Mouse (Mus musculus) heart, postnatal 0 days (tissue): Measurements from ENCODE around the gene Adamts1. TPM values are rescaled to one million over a fixed set of nuclear protein-coding genes. Genes with fewer than 3 reads are reported as not detected.
A peak's percentile ranks its signal among the peaks of the same experiment; 100 is the strongest.

Experiments used
- ATAC-seq: fragments of 200-750 bp; cut with Nextera tagmentation; 2 replicates; pipeline ENCODE4 v1.8.0; 2017; ENCODE audit warnings: low read depth, moderate number of reproducible peaks, moderate library complexity; ENCODE audit not compliant: insufficient read depth
- DNase-seq: peaks from one replicate; pipeline ENCODE4 v3.0.0-alpha.2; 2016; ENCODE audit warnings: low spot score
- H3K27ac ChIP-seq: fragments of 300-500 bp; sonication (generic); 2 replicates; pipeline ENCODE4 v1.5.1; 2014; ENCODE audit warnings: low read depth, mild to moderate bottlenecking
- H3K27me3 ChIP-seq: fragments of 300-500 bp; sonication (generic); 2 replicates; pipeline ENCODE4 v1.6.1; 2014; ENCODE audit warnings: low read length, mixed read lengths; ENCODE audit not compliant: control insufficient read depth, insufficient read depth
- H3K36me3 ChIP-seq: fragments of 300-500 bp; sonication (generic); replicated peaks from 2 replicates; pipeline ENCODE4 v1.6.1; 2014; ENCODE audit warnings: low read length, mixed read lengths; ENCODE audit not compliant: control insufficient read depth, insufficient read depth
- H3K4me1 ChIP-seq: fragments of 300-500 bp; sonication (generic); 2 replicates; pipeline ENCODE4 v1.6.1; 2014; ENCODE audit warnings: antibody characterized with exemption; ENCODE audit not compliant: control insufficient read depth, insufficient read depth
- H3K4me2 ChIP-seq: fragments of 300-500 bp; sonication (generic); 2 replicates; pipeline ENCODE4 v1.6.1; 2014; ENCODE audit warnings: low read depth, mild to moderate bottlenecking, low read length, moderate library complexity
- H3K4me3 ChIP-seq: fragments of 300-500 bp; sonication (generic); 2 replicates; pipeline ENCODE4 v1.5.1; 2014; ENCODE audit warnings: low read depth, low read length
- H3K9ac ChIP-seq: fragments of 300-500 bp; sonication (generic); replicated peaks from 2 replicates; pipeline ENCODE4 v1.6.1; 2014; ENCODE audit warnings: low read depth, low read length, mixed read lengths
- H3K9me3 ChIP-seq: fragments of 300-500 bp; sonication (generic); replicated peaks from 2 replicates; pipeline ENCODE4 v1.6.1; 2016; ENCODE audit warnings: low read length; ENCODE audit not compliant: control insufficient read depth
- CTCF ChIP-seq: IDR thresholded peaks from 2 replicates; pipeline ENCODE4 v1.5.1; 2016; ENCODE audit warnings: antibody characterized with exemption, control low read depth, low read depth
- EP300 ChIP-seq: IDR thresholded peaks from 2 replicates; pipeline ENCODE4 v1.6.1; 2016; ENCODE audit warnings: antibody characterized with exemption, low read depth
- WGBS: fragments of 180-500 bp; shearing (Covaris S2); extraction: QIAGEN DNeasy Blood & Tissue Kit; methylation state at CpG from one replicate; pipeline ENCODE4 v1.1.7; 2014; 5-methylcytosine and 5-hydroxymethylcytosine counted together
- polyA plus RNA-seq: library from polyadenylated mRNA; unstranded; fragments of >200 nt; fragmentation: Nextera tagmentation; extraction: Ambion mirVana; gene quantifications from 2 replicates; pipeline ENCODE4 v1.2.1, GENCODE M21; 2015
- total RNA-seq: library from RNA; depleted of rRNA; stranded (reverse); fragments of >200 nt; gene quantifications from 2 replicates; pipeline ENCODE4 v1.2.3, GENCODE M21; 2014; ENCODE audit warnings: low replicate concordance; rRNA removed

The Adamts1 gene
- total RNA-seq: 93.8 and 100 TPM in 2 replicates
- 19.9 TPM in 2 replicates for polyA plus RNA-seq

- ATAC-seq: peak; percentile 82
- peak within 1 kb of the TSS; percentile 72 for H3K4me3 ChIP-seq
- H3K9ac ChIP-seq: peak within 1 kb of the TSS; percentile 91
- peaks cover 12% of the 10 kb centered on the region for H3K4me1 ChIP-seq
- peak; percentile 95 for DNase-seq
- H3K9me3 ChIP-seq: no peaks in the 10 kb centered on the region
- H3K4me2 ChIP-seq: peak within 1 kb of the TSS; percentile 84
- H3K27me3 ChIP-seq: no peaks in the 10 kb centered on the region
- TF ChIP-seq EP300 (no peak; the same call in 1 of the 2 replicates), CTCF (peak; percentile 38)
- H3K27ac ChIP-seq: peak within 1 kb of the TSS; percentile 98
- WGBS: under 1% methylated on average over 26 of the region's 26 CpGs
- peaks cover 24% of the 10 kb centered on the region for H3K36me3 ChIP-seq
Observed at GRCm38 (mm10) chr16:85802954-85803353, at the start of gene Adamts1. Gene Adamts1 (minus strand): TSS chr16:85803113.

DNA sequence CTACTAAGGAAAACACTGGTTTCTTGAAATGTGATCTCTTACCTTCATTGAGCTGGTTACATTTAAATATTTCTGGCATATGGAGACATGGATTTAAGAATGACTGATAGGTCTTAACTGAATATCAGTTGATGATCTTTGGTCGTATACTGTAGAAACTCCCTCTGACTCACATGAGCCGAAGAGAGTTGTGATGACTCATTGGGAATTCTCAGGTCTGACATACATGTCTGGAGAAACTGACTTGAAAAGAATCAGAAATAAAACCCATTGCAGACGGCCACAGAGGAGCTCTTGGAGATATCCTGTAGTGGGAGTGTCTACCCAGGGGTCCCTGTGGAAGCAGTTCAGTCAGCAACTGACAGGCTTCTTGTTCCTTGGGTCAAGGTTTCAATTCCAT lies 24.2 kb upstream of the Adamts1 start:
- Histone ChIP-seq H3K27me3 (no peaks in the 10 kb centered on the region), H3K9me3 (no peaks in the 10 kb centered on the region), H3K9ac (no peak overlapping the region), H3K36me3 (no peaks in the 10 kb centered on the region), H3K4me2 (no peak overlapping the region), H3K4me3 (no peak overlapping the region), H3K4me1 (no peaks in the 10 kb centered on the region), H3K27ac (no peak overlapping the region)
- TF ChIP-seq EP300 (no peak), CTCF (no peak)
- DNase-seq (no peak), ATAC-seq (no peak)
- WGBS: 60% methylated on average over 3 of the region's 3 CpGs

GRCm38 (mm10) chr16:85822330-85822916 lies 19.5 kb upstream of the Adamts1 start:
- H3K4me2 ChIP-seq: no peak overlapping the region
- TF ChIP-seq EP300 (no peak), CTCF (no peak)
- no peaks in the 10 kb centered on the region for H3K27me3 ChIP-seq
- H3K4me3 ChIP-seq: no peak overlapping the region
- H3K27ac ChIP-seq: no peak overlapping the region
- H3K36me3 ChIP-seq: no peaks in the 10 kb centered on the region
- 48% methylated on average over 5 of the region's 5 CpGs for WGBS
- ATAC-seq: no peak
- DNase-seq: no peak
- no peaks in the 10 kb centered on the region for H3K4me1 ChIP-seq
- H3K9me3 ChIP-seq: no peaks in the 10 kb centered on the region
- H3K9ac ChIP-seq: no peak overlapping the region

- TF ChIP-seq CTCF (peak; percentile 47), EP300 (no peak)
- no peaks in the 10 kb centered on the region for H3K4me1 ChIP-seq
- no peaks in the 10 kb centered on the region for H3K27me3 ChIP-seq
- no peak overlapping the region for H3K9ac ChIP-seq
- no peak overlapping the region for H3K27ac ChIP-seq
- ATAC-seq (no peak), DNase-seq (peak; percentile 39)
- 45% methylated on average over 5 of the region's 5 CpGs for WGBS
- no peaks in the 10 kb centered on the region for H3K9me3 ChIP-seq
- H3K36me3 ChIP-seq: no peaks in the 10 kb centered on the region
- H3K4me3 ChIP-seq: no peak overlapping the region
- H3K4me2 ChIP-seq: no peak overlapping the region
Observed at GRCm38 (mm10) chr16:85819808-85820458, 17.0 kb upstream of the Adamts1 start.

DNA sequence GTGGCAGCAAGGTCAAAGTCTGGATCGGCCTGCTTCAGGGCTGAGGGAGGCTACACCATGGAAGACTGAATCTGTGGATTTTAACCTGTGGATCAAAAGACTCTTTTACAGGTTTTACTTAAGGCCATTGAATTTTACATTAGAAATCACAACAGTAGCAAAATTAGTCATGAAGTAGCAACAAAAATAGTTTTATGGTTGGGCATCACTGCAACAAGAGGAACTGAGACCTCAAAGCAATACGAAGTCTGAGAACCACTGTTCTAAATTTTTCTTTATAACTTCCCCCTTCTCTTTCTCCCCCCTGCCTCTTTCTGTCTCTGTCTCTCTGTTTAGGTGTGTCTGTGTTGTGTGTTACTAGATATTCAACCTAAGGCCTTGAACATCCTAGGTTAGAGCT lies 11.2 kb upstream of the Adamts1 start:
- H3K27ac ChIP-seq: no peak overlapping the region
- no peak overlapping the region for H3K4me2 ChIP-seq
- DNase-seq (no peak), ATAC-seq (no peak)
- no peaks in the 10 kb centered on the region for H3K9me3 ChIP-seq
- TF ChIP-seq CTCF (no peak), EP300 (no peak)
- H3K9ac ChIP-seq: no peak overlapping the region
- H3K4me1 ChIP-seq: no peaks in the 10 kb centered on the region
- no peak overlapping the region for H3K4me3 ChIP-seq
- H3K36me3 ChIP-seq: no peaks in the 10 kb centered on the region
- H3K27me3 ChIP-seq: no peaks in the 10 kb centered on the region
- WGBS: 83% methylated on average over 2 of the region's 2 CpGs
